Mouse (Mus musculus) heart, adult 2 months (tissue): ENCODE data around the gene Pabpn1.

Experiments used
- CTCF ChIP-seq: fragments of 200-600 bp; IDR thresholded peaks from 2 replicates; pipeline ENCODE4 v1.8.1; 2022; ENCODE audit warnings: antibody characterized with exemption, mild to moderate bottlenecking, moderate library complexity
- POLR2A ChIP-seq: fragments of 200-500 bp; IDR thresholded peaks from 2 replicates; pipeline ENCODE4 v1.6.1; 2011; ENCODE audit warnings: mild to moderate bottlenecking, low read depth, low read length, control low read depth; ENCODE audit not compliant: insufficient read depth

DNA sequence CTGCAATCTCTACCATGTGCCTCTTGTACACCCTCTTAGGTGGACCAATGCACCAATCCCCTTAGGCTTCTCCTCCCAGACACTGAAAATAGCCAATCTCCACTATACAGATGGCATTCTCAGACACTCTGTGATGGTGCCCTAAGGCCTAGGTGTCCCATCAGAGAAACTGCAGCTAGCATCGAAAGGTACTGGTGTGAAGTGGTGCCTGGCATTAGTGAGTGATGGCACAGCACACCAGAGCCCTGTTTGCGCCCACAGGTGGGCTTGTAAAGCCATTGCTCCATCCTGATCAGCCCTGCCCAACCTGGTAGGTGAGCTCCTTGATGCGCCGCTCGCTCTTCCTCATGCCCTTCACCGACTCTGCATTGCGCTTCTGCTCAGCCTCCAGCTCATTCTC, 51.7 kb downstream of the Pabpn1 start:
- TF ChIP-seq POLR2A, result peak; percentile 60
- no peak for TF ChIP-seq CTCF
